Mouse (Mus musculus): ENCODE results near the gene Rufy4. TPM values are rescaled to one million over a fixed set of nuclear protein-coding genes. Genes with fewer than 3 reads are reported as not detected.
"Not testable (repeated sequence)": the region's sequence is repeated elsewhere in the genome, so short reads cannot be mapped to it uniquely, and the experiment has no call there.

Rufy4 gene
- total RNA-seq, 2 experiments from 2014 or later: 0.69 to 1.2 TPM

DNA sequence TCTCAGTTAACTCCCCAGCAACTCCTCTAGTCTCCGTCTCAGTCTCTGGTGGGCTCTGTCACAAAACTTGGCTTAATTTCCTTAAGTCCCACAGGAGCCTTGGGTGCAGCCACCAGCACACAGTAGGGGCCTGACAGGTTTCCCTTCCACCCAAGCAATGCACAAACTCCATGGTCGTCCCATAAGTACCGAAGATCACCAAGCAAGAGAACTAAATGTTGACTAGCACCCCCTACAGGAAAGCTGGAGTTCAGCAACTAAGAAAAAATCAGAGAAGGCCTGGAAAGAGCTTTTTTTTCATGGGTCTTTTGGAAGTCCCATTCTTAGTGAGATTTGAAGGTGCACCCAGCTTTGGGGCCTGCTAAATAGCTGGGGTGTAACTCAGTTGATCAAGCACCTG, 14.1 kb downstream of the Rufy4 start:
- no peak for DNase-seq
- intact Hi-C loops (cut with DNase I): no loop called here

DNA sequence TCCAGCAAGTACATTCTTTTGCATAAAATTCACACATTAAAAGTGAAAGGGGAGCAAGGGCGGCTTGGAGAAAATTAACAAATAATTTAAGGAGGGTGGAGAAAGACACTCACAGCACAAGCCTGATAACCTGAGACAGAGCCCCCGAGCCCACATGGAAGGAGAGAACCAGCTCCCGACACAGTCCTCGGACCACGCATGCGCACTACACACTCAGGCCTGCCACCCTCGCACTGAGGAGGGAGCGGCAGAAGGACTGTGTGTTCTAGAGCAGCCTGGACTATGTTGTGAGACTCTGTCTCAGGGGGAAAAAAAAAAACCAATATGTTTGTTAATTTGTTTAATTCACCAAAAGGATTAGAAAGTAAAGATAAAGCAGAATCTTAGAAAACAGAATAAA, 16.4 kb downstream of the Rufy4 start:
- intact Hi-C loops (cut with DNase I): no loop called here
- DNase-seq: no peak

- DNase-seq: no peak
- intact Hi-C loops (cut with DNase I): no loop called here
Observed at GRCm38 (mm10) chr1:74149106-74149885, 24.0 kb downstream of the Rufy4 start.

GRCm38 (mm10) chr1:74150101-74150500, 24.8 kb downstream of the Rufy4 start:
- intact Hi-C loops (cut with DNase I): no loop called here
- DNase-seq: no peak

DNA sequence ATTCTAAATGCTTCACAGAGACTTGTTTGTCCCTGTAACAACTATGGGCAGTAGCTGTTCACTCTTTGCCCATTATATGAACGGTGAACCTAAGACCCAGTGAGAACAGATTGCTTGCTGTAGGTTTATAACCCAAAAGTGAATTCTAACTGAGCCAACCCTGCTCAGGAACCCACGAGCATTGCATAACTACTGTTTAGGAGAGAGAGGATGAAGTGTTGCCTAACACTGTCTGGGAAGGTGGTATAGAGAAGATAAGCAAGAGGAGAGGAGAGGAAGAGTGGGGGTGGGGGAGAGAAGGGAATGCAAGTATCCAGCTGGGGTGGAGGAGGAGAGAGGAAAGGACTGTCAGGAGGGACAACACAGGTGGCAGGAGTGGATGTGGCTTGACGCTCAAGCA, 25.8 kb downstream of the Rufy4 start:
- DNase-seq: no peak

GRCm38 (mm10) chr1:74153461-74154184, 28.3 kb downstream of the Rufy4 start, which contains the start of gene Cxcr2:
Cxcr2 (plus strand) TSS chr1:74153989.
- DNase-seq: no peak
- intact Hi-C loops (cut with DNase I): no loop called here

More for the DNA sequence above, 25.8 kb downstream of the Rufy4 start:
- intact Hi-C loops (cut with DNase I): no loop called here

- intact Hi-C loops (cut with DNase I): no loop called here
- DNase-seq: no peak
Observed at GRCm38 (mm10) chr1:74155435-74156012, 30.2 kb downstream of the Rufy4 start.

GRCm38 (mm10) chr1:74156381-74156910, 31.1 kb downstream of the Rufy4 start:
- intact Hi-C loops (cut with DNase I): no loop called here
- no peak for DNase-seq

DNA sequence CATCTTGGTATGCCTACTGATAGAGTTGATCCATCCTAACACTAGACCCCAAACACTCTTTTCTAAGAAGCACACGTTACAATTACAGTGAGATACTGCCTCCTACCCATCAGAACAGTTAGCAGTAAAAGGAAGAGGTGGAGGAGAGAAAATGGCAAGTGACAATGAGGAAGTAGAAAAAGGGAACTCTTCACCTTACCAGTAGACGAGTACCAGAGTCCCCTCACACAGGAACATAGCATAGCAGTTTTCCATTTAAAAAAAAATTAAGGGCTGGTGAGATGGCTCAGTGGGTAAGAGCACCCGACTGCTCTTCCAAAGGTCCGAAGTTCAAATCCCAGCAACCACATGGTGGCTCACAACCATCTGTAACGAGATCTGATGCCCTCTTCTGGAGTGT, 34.3 kb downstream of the Rufy4 start:
- intact Hi-C loops (cut with DNase I); DNase-seq: not testable (repeated sequence)

DNA sequence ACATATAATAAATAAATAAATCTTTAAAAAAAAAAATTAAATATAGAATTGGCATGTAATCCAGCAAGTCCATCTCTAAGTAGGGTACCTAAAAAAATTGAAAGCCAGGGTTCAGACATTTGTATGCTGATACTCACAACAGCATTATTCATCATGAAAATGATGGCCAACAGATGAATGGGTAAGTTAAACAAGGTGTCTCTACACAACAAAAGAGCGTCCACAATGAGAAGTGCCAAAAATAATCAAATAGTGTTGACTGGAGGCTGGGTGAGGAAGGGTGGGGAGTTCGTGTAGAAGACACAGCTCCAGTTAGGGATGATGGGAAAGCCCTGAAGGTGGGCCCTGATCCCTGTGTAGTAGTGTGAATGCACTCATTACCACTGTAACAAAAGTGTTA, 34.7 kb downstream of the Rufy4 start:
- no peak for DNase-seq
- intact Hi-C loops (cut with DNase I): no loop called here

DNA sequence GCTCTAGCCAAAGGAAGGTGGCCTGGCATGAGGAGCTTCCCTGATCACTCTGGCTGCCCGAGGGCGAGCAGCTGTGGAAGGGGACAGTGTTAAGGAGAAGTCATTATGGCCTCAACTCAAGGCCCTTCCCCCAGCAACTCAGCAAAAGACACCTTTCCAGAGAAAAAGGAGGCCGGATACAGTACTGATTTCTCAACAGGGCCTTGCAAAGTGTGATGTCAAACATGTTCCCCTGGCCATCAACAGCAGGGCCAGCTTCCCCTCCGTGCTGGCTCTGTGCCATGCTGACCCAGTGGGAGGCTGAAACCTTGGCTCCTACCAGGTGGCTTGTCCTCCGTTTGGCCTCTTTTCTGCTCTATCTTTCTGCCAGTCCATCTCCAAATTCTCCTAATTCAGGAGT, 41.8 kb downstream of the Rufy4 start:
- DNase-seq: no peak
- intact Hi-C loops (cut with DNase I): no loop called here

GRCm38 (mm10) chr1:74169721-74170120, 44.4 kb downstream of the Rufy4 start:
- intact Hi-C loops (cut with DNase I): no loop called here
- DNase-seq: no peak

GRCm38 (mm10) chr1:74172722-74173121, 47.4 kb downstream of the Rufy4 start:
- intact Hi-C loops (cut with DNase I): no loop called here
- DNase-seq: no peak

GRCm38 (mm10) chr1:74175731-74176130, 50.4 kb downstream of the Rufy4 start:
- no peak for DNase-seq
- intact Hi-C loops (cut with DNase I): no loop called here

DNA sequence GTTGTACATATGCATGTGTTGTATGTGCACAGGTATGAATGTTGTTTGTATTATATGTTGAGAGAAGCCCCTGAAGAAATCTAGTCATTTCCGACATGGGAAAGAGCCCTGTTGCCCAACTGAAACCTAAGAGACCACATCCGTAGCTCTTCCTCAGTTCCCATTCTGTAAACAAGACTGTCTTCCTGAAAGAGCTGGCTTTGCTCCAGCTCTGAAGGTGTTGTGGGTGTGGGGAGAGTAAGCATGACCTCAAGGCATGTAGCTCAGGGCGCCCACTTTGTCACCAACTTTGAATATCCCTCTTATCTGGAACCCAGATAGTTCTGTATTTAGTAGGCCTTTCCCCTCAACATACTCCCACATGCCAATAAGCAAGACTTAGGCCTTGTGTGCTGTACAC, 53.3 kb downstream of the Rufy4 start:
- intact Hi-C loops (cut with DNase I): no loop called here

GRCm38 (mm10) chr1:74179624-74180408, 54.5 kb downstream of the Rufy4 start:
- intact Hi-C loops (cut with DNase I): no loop called here
- no peak for DNase-seq

More for the DNA sequence above, 53.3 kb downstream of the Rufy4 start:
- no peak for DNase-seq

- intact Hi-C loops (cut with DNase I): no loop called here
- no peak for DNase-seq
Observed at GRCm38 (mm10) chr1:74181462-74181861, 56.1 kb downstream of the Rufy4 start.

DNA sequence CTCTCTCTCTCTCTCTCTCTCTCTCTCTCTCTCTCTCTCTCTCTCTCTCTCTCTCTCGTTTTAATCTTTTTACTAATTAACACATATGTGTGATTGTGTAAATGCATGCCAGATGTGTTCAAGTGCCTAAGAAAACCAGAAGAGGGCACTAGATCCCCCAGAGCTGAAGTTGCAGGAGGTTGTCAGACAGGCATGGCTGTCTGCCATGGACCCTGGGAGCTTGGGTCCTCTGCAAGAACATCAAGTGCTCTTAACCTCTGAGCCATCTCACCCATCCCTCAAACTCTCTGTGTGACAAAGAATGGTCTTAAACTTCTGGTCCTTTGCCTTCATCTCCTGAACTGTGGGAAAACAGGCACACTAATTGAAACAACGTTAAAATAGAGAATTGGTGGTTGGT, 57.7 kb downstream of the Rufy4 start:
- intact Hi-C loops (cut with DNase I): no loop called here
- no peak for DNase-seq

GRCm38 (mm10) chr1:74190471-74190870, 65.1 kb downstream of the Rufy4 start:
- no peak for DNase-seq
- intact Hi-C loops (cut with DNase I): loop anchor here (10.0 kb wide), 1 partner anchor 206 kb away; no protein-coding TSS in a partner anchor

DNA sequence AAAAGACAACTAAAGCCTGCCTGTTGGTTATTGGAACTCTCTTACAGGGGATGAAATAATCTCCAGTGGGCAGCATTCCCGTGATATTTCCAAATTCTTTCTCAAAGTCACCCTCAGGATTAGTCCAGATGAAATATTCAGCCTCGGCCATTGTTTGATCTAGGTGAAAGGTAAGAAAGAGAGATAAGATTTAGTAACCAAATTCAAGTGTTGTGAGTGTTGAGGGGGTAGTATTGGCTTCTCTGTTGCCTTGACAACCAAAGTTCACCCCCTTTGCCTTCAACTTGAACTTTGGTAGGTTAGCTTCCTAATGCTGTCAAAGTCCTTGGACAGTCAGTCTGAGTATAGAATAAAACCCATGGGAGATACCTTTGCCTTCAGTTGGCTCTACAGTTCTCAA, 67.4 kb downstream of the Rufy4 start:
- DNase-seq: no peak
- intact Hi-C loops (cut with DNase I): loop anchor here (10.0 kb wide), 1 partner anchor 208 kb away; no protein-coding TSS in a partner anchor
